Mouse (Mus musculus): Measurements from ENCODE around the gene Zbtb21. TPM values are rescaled to one million over a fixed set of nuclear protein-coding genes. Genes with fewer than 3 reads are reported as not detected.
"Not testable (repeated sequence)": the region's sequence is repeated elsewhere in the genome, so short reads cannot be mapped to it uniquely, and the experiment has no call there.

Gene Zbtb21
- polyA plus RNA-seq, 1 experiment from 2014 or later, result 13.1 TPM

GRCm38 (mm10) chr16:97961381-97962150 is 856 bp downstream of the Zbtb21 start:
- H3K9me3 ChIP-seq, result no peaks in the 10 kb centered on the region
- peaks cover 16% of the 10 kb centered on the region for H3K36me3 ChIP-seq
- H3K27ac ChIP-seq, result peak overlapping the region; percentile 97
- 10% methylated on average over 35 of the region's 36 CpGs for WGBS
- DNase-seq (ENCODE audit: low spot score), result no peak
- H3K4me3 ChIP-seq, result peak overlapping the region; percentile 91
- peaks cover 17% of the 10 kb centered on the region for H3K4me1 ChIP-seq (replicated peaks)
- no peaks in the 10 kb centered on the region for H3K27me3 ChIP-seq (ENCODE audit: insufficient read depth, poor library complexity, severe bottlenecking)

- H3K36me3 ChIP-seq, result peaks cover 29% of the 10 kb centered on the region
- H3K4me3 ChIP-seq, result no peak overlapping the region
- H3K4me1 ChIP-seq (replicated peaks), result peaks cover 17% of the 10 kb centered on the region
- DNase-seq (ENCODE audit: low spot score), result no peak
- WGBS, result 96% methylated on average over 3 of the region's 3 CpGs
- no peak overlapping the region for H3K27ac ChIP-seq
- no peaks in the 10 kb centered on the region for H3K27me3 ChIP-seq (ENCODE audit: insufficient read depth, poor library complexity, severe bottlenecking)
- no peaks in the 10 kb centered on the region for H3K9me3 ChIP-seq
Observed at GRCm38 (mm10) chr16:97960348-97960747, 2.1 kb downstream of the Zbtb21 start.

GRCm38 (mm10) chr16:97958401-97958973 is 3.9 kb downstream of the Zbtb21 start:
- Histone ChIP-seq H3K4me3 (no peak overlapping the region), H3K27ac (no peak overlapping the region), H3K4me1 (replicated peaks) (peaks cover 17% of the 10 kb centered on the region), H3K27me3 (ENCODE audit: insufficient read depth, poor library complexity, severe bottlenecking) (no peaks in the 10 kb centered on the region), H3K36me3 (peaks cover 47% of the 10 kb centered on the region), H3K9me3 (no peaks in the 10 kb centered on the region)
- no peak for DNase-seq (ENCODE audit: low spot score)

GRCm38 (mm10) chr16:97957626-97958025 is 4.8 kb downstream of the Zbtb21 start:
- Histone ChIP-seq H3K36me3 (peaks cover 56% of the 10 kb centered on the region), H3K27ac (no peak overlapping the region), H3K4me3 (no peak overlapping the region), H3K4me1 (replicated peaks) (peaks cover 13% of the 10 kb centered on the region), H3K9me3 (no peaks in the 10 kb centered on the region), H3K27me3 (ENCODE audit: insufficient read depth, poor library complexity, severe bottlenecking) (no peaks in the 10 kb centered on the region)
- no peak for DNase-seq (ENCODE audit: low spot score)

GRCm38 (mm10) chr16:97956011-97956410 is 6.4 kb downstream of the Zbtb21 start:
- no peak for DNase-seq (ENCODE audit: low spot score)
- no peaks in the 10 kb centered on the region for H3K9me3 ChIP-seq
- WGBS, result 85% methylated on average over 2 of the region's 2 CpGs
- no peak overlapping the region for H3K4me3 ChIP-seq
- peaks cover 72% of the 10 kb centered on the region for H3K36me3 ChIP-seq
- no peak overlapping the region for H3K27ac ChIP-seq
- H3K4me1 ChIP-seq (replicated peaks), result peaks cover 4% of the 10 kb centered on the region
- H3K27me3 ChIP-seq (ENCODE audit: insufficient read depth, poor library complexity, severe bottlenecking), result no peaks in the 10 kb centered on the region

GRCm38 (mm10) chr16:97953300-97953699 is 9.1 kb downstream of the Zbtb21 start:
- peaks cover 92% of the 10 kb centered on the region for H3K36me3 ChIP-seq
- 92% methylated on average over 2 of the region's 2 CpGs for WGBS

GRCm38 (mm10) chr16:97952801-97953200 is 9.6 kb downstream of the Zbtb21 start:
- Histone ChIP-seq H3K27ac (no peak overlapping the region), H3K4me3 (no peak overlapping the region), H3K9me3 (no peaks in the 10 kb centered on the region), H3K36me3 (peaks cover 93% of the 10 kb centered on the region), H3K27me3 (ENCODE audit: insufficient read depth, poor library complexity, severe bottlenecking) (no peaks in the 10 kb centered on the region), H3K4me1 (replicated peaks) (no peaks in the 10 kb centered on the region)
- no peak for DNase-seq (ENCODE audit: low spot score)
- 94% methylated on average over 9 of the region's 9 CpGs for whole genome bisulfite sequencing

More at GRCm38 (mm10) chr16:97953300-97953699, 9.1 kb downstream of the Zbtb21 start:
- no peaks in the 10 kb centered on the region for H3K27me3 ChIP-seq (ENCODE audit: insufficient read depth, poor library complexity, severe bottlenecking)
- no peaks in the 10 kb centered on the region for H3K9me3 ChIP-seq
- no peak overlapping the region for H3K4me3 ChIP-seq
- H3K27ac ChIP-seq, result no peak overlapping the region
- H3K4me1 ChIP-seq (replicated peaks), result no peaks in the 10 kb centered on the region
- DNase-seq (ENCODE audit: low spot score), result no peak

GRCm38 (mm10) chr16:97952371-97952770 is 10.1 kb downstream of the Zbtb21 start:
- peaks cover 89% of the 10 kb centered on the region for H3K36me3 ChIP-seq
- H3K4me3 ChIP-seq, result no peak overlapping the region
- no peak for DNase-seq (ENCODE audit: low spot score)
- H3K9me3 ChIP-seq, result no peaks in the 10 kb centered on the region
- no peaks in the 10 kb centered on the region for H3K27me3 ChIP-seq (ENCODE audit: insufficient read depth, poor library complexity, severe bottlenecking)
- 94% methylated on average over 4 of the region's 4 CpGs for WGBS
- H3K27ac ChIP-seq, result no peak overlapping the region
- H3K4me1 ChIP-seq (replicated peaks), result no peaks in the 10 kb centered on the region

GRCm38 (mm10) chr16:97950061-97950460 is 12.4 kb downstream of the Zbtb21 start:
- Histone ChIP-seq H3K27me3 (ENCODE audit: insufficient read depth, poor library complexity, severe bottlenecking) (no peaks in the 10 kb centered on the region), H3K9me3 (no peaks in the 10 kb centered on the region), H3K4me3 (no peak overlapping the region), H3K36me3 (peaks cover 74% of the 10 kb centered on the region), H3K4me1 (replicated peaks) (no peaks in the 10 kb centered on the region), H3K27ac (no peak overlapping the region)
- 97% methylated on average over 8 of the region's 8 CpGs for WGBS
- DNase-seq (ENCODE audit: low spot score), result no peak

- DNase-seq (ENCODE audit: low spot score), result no peak
- Histone ChIP-seq H3K27ac (no peak overlapping the region), H3K27me3 (ENCODE audit: insufficient read depth, poor library complexity, severe bottlenecking) (no peaks in the 10 kb centered on the region), H3K36me3 (peaks cover 64% of the 10 kb centered on the region), H3K4me1 (replicated peaks) (no peaks in the 10 kb centered on the region), H3K4me3 (no peak overlapping the region), H3K9me3 (no peaks in the 10 kb centered on the region)
- 91% methylated on average over 4 of the region's 4 CpGs for WGBS
Observed at GRCm38 (mm10) chr16:97948836-97949235, 13.6 kb downstream of the Zbtb21 start.

- not testable (repeated sequence) for DNase-seq (ENCODE audit: low spot score); H3K27me3 ChIP-seq (ENCODE audit: insufficient read depth, poor library complexity, severe bottlenecking); H3K9me3 ChIP-seq; H3K4me1 ChIP-seq (replicated peaks); H3K27ac ChIP-seq; H3K4me3 ChIP-seq
- 87% methylated on average over 2 of the region's 2 CpGs for WGBS
- H3K36me3 ChIP-seq, result peaks cover 51% of the 10 kb centered on the region
Observed at GRCm38 (mm10) chr16:97946993-97947392, 15.4 kb downstream of the Zbtb21 start.

- Histone ChIP-seq H3K27me3 (ENCODE audit: insufficient read depth, poor library complexity, severe bottlenecking) (no peaks in the 10 kb centered on the region), H3K36me3 (peaks cover 14% of the 10 kb centered on the region), H3K27ac (no peak overlapping the region), H3K4me3 (no peak overlapping the region), H3K4me1 (replicated peaks) (no peaks in the 10 kb centered on the region), H3K9me3 (no peaks in the 10 kb centered on the region)
- DNase-seq (ENCODE audit: low spot score), result no peak
Observed at GRCm38 (mm10) chr16:97941844-97942243, 20.6 kb downstream of the Zbtb21 start.

- no peak overlapping the region for H3K27ac ChIP-seq
- WGBS, result 85% methylated on average over 3 of the region's 3 CpGs
Observed at GRCm38 (mm10) chr16:97940471-97940973, 21.9 kb downstream of the Zbtb21 start.

More at GRCm38 (mm10) chr16:97940471-97940973, 21.9 kb downstream of the Zbtb21 start:
- no peak for DNase-seq (ENCODE audit: low spot score)
- H3K27me3 ChIP-seq (ENCODE audit: insufficient read depth, poor library complexity, severe bottlenecking), result no peaks in the 10 kb centered on the region
- H3K4me1 ChIP-seq (replicated peaks), result no peaks in the 10 kb centered on the region
- H3K36me3 ChIP-seq, result peaks cover 12% of the 10 kb centered on the region
- H3K9me3 ChIP-seq, result no peaks in the 10 kb centered on the region
- H3K4me3 ChIP-seq, result no peak overlapping the region

Measured in hindbrain, embryonic 10.5 days (tissue).